Mouse (Mus musculus) neutrophil, adult 65 days (primary cell): ENCODE measurements around the gene Dcpp2. TPM values are rescaled to one million over a fixed set of nuclear protein-coding genes. Genes with fewer than 3 reads are reported as not detected.

Experiments used
- total RNA-seq: library from RNA; stranded (reverse); gene quantifications from 2 replicates; pipeline ENCODE4 v1.2.4, GENCODE M21; 2023

The Dcpp2 gene
- total RNA-seq = not detected in 2 replicates

DNA sequence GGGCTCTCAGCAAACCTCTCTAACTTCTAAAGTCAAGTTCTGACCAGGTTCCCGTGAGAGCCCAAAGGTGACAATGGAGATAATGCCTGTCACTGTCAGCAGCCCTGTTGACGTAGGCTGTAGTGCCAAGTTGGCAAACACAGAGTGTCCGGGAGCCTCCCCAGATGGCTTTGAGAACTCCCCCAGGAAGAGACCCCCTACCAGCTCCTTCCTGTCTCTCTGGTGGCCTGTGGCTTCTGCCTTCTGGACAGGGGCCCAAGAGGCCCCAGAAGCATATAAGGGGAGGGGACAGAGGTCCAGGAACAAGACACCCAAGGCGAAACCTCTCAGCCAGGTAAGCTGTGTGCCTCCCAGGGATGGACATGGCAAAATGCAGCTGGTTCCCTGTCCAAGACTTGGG lies at the start of gene Dcpp2, which contains the start of gene Dcpp1:
Gene Dcpp2 (plus strand): TSS at position 305 of the 400 bp plus-strand sequence.
Gene Dcpp1 (plus strand): TSS at position 301 of the 400 bp plus-strand sequence.

DNA sequence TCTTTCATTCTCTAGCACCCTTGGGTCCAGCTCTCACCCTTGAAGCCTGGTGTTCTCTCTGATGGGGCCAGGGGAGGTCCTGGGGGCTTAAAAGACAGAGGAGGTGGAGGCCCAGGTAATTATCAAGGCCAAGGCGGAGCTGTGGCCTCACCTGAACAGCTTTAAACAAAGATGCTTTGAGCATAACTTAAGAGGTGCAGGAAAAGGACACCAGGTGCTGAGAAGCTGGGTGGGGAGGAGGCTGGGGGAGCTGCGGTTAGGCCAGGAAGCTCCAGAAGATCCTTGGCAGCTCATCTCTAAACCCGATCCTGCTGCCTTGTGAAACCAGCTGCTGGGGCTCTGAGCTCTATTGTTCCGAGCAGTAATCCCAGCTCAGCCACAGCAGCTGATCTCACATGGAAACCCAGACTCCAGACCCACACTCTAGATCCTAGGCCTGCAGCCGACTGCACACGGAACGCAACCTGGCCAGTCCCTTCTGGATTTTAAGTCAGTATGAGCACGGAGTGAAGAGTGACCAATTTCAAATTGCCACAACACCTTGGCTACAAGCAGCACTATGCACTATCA lies 44.6 kb upstream of the Dcpp2 start, which contains the start of gene Prss33:
Gene Prss33 (minus strand): TSS at position 51 of the 570 bp plus-strand sequence.

DNA sequence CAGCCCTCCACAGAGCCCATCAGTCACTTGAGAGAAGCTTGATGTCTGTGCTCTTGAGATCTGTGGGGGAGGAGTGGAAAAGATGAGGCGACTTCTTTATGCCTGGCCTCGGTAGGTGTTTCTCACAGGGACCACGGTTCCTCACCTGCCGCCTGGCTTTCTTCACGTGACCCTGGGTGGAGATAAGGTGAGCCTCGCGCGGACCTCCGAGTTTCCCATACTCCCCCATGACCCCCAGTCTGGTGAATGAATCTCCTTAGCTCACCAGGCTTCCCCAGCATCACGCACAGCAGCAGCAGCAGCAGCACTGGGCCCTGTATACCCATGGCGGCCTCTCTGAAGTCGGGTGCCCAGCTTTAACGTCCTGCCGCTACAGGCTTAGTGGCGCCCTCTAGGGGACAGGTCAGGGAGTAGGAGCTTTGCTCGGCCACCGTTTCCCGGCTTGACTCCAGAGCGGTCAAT lies 36.8 kb upstream of the Dcpp2 start, which contains the start of the genes Prss32 and Prss41:
Gene Prss32 (plus strand): TSS at position 44 of the 462 bp plus-strand sequence.
Gene Prss41 (minus strand): TSS at position 361 of the 462 bp plus-strand sequence.

DNA sequence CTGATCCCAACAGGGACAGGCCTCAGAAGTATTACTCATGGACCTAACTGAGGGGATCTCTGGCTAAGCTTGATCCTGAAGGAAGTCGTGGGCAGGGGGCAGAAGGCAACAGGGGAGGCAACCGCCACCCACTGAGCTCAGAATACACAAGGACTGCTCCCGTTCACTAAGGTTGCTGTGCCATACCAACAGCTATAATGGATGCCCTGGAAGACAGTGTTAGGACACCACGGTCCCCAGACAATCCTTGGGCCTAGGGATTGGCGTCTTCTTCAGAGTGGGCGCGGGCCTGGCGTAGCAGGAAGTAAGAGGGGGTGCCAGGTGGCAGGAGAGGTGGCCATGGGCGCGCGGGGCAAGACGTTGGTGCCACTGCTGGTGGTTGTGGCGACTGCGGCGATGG lies 12.9 kb upstream of the Dcpp2 start, which contains the start of gene Prss21:
Gene Prss21 (plus strand): TSS at position 301 of the 400 bp plus-strand sequence.

DNA sequence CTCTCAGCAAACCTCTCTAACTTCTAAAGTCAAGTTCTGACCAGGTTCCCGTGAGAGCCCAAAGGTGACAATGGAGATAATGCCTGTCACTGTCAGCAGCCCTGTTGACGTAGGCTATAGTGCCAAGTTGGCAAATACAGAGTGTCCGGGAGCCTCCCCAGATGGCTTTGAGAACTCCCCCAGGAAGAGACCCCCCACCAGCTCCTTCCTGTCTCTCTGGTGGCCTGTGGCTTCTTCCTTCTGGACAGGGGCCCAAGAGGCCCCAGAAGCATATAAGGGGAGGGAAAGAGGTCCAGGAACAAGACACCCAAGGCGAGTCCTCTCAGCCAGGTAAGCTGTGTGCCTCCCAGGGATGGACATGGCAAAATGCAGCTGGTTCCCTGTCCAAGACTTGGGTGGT lies 36.5 kb downstream of the Dcpp2 start, which contains the start of gene Dcpp3:
Gene Dcpp3 (plus strand): TSS at position 301 of the 400 bp plus-strand sequence.

DNA sequence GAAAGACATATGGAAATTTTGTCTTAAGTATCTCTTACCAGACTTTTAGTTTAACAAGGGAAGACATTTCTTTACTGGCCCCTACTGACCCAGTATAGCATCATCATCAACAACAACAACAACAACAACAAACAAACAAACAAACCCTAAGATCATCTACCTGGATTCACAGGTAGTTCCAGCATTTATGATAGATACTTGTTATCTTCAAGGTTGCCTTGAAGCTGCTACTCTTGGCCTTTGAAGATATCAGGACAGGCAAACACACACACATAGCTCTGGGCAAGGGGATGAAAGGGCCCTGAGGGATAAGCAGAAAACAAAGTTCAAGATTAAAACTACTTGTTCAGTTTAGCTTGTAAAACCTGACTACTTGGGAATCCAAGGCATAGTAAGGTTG lies 60.7 kb downstream of the Dcpp2 start, which contains the start of gene Sbp:
Gene Sbp (plus strand): TSS at position 301 of the 400 bp plus-strand sequence.

Other genes starting within 250 kb of the Dcpp2 start
- gene Mmp25, start 235.6 kb upstream of the Dcpp2 start, total RNA-seq = 177 and 198 TPM in 2 replicates
- 2.2 and 2.5 TPM in 2 replicates for gene Bicdl2, start 220.4 kb upstream of the Dcpp2 start, total RNA-seq
- gene Hcfc1r1, start 207.3 kb upstream of the Dcpp2 start, total RNA-seq = 50.8 and 57.7 TPM in 2 replicates
- gene Thoc6, start 207.0 kb upstream of the Dcpp2 start, total RNA-seq = 14.7 and 18.6 TPM in 2 replicates
- 12.7 and 14.8 TPM in 2 replicates for gene Tnfrsf12a, start 203.4 kb upstream of the Dcpp2 start, total RNA-seq
- not detected in 2 replicates for gene Cldn6, start 201.6 kb upstream of the Dcpp2 start, total RNA-seq
- not detected in 2 replicates for gene Cldn9, start 196.9 kb upstream of the Dcpp2 start, total RNA-seq
- gene 1520401A03Rik, start 158.1 kb upstream of the Dcpp2 start, total RNA-seq = 0.28 TPM in 1 of 2 replicates, not detected in the other
- gene Pkmyt1, start 154.5 kb upstream of the Dcpp2 start, total RNA-seq = 39.1 and 51.5 TPM in 2 replicates
- gene Paqr4, start 140.0 kb upstream of the Dcpp2 start, total RNA-seq = 2.1 and 2.5 TPM in 2 replicates
- not detected in 2 replicates for gene Kremen2, start 135.0 kb upstream of the Dcpp2 start, total RNA-seq
- 6.7 and 7.9 TPM in 2 replicates for gene Flywch1, start 109.3 kb upstream of the Dcpp2 start, total RNA-seq
- not detected in 2 replicates for gene Flywch2, start 94.8 kb upstream of the Dcpp2 start, total RNA-seq
- 630 and 877 TPM in 2 replicates for gene Srrm2, start 90.3 kb upstream of the Dcpp2 start, total RNA-seq
- gene Elob, start 51.7 kb upstream of the Dcpp2 start, total RNA-seq = 121 and 182 TPM in 2 replicates
- gene Prss33, start 44.8 kb upstream of the Dcpp2 start, total RNA-seq = not detected in 2 replicates
- gene Prss32, start 37.0 kb upstream of the Dcpp2 start, total RNA-seq = not detected in 2 replicates
- not detected in 2 replicates for gene Prss41, start 36.7 kb upstream of the Dcpp2 start, total RNA-seq
- not detected in 2 replicates for gene Prss21, start 12.8 kb upstream of the Dcpp2 start, total RNA-seq
- not detected in 2 replicates for gene Dcpp1, start within 50 bp of the Dcpp2 start, total RNA-seq
- not detected in 2 replicates for gene Dcpp3, start 36.6 kb downstream of the Dcpp2 start, total RNA-seq
- gene Sbp, start 60.8 kb downstream of the Dcpp2 start, total RNA-seq = not detected in 2 replicates
- not detected in 2 replicates for gene Sbpl, start 74.4 kb downstream of the Dcpp2 start, total RNA-seq
- gene Prss30, start 99.7 kb downstream of the Dcpp2 start, total RNA-seq = not detected in 2 replicates
- not detected in 2 replicates for gene Prss22, start 117.2 kb downstream of the Dcpp2 start, total RNA-seq
- gene Prss27, start 157.3 kb downstream of the Dcpp2 start, total RNA-seq = not detected in 2 replicates
- gene Kctd5, start 192.6 kb downstream of the Dcpp2 start, total RNA-seq = 13.0 and 13.8 TPM in 2 replicates